Mouse (Mus musculus) lung, adult 2 months (tissue): ENCODE data around the gene Dmpk.

Source experiments
- CTCF ChIP-seq: fragments of 200-500 bp; IDR thresholded peaks from 2 replicates; pipeline ENCODE4 v1.5.1; 2011; ENCODE audit warnings: mild to moderate bottlenecking, low read length, control low read depth; ENCODE audit not compliant: insufficient read depth
- POLR2A ChIP-seq: fragments of 200-500 bp; IDR thresholded peaks from 2 replicates; pipeline ENCODE4 v1.6.1; 2011; ENCODE audit warnings: low read depth, mild to moderate bottlenecking, control low read depth, low read length, borderline replicate concordance; ENCODE audit errors: extremely low read depth

DNA sequence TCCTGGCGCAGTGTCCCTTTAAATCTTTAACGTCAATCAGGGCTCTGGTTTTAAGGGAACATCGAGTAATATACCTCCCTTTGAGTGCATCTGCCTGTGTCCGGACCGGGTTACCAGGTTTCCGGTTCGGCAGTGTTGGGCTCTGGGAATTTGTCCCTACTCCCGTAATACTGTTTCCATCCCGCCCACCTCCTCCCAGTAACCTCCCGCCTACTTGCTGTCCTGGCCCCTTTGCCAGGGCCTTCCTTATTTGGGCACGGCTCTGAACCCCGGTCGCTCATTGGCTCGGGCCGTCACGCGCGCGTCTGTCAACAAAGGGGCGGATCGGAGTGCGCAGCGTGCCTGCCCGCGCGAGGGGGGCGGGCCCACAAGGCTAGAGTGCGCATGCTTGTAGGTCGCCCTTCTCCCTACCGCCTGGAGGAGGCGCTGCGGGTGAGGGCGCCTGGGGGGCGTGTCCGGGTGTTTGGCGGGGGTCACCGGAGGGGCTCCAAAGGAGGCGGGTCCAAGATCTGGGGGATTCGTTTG, 47.7 kb downstream of the Dmpk start:
- TF ChIP-seq CTCF (peak; percentile 32; the same call in 1 of the 2 replicates), POLR2A (no peak)
